Mouse (Mus musculus): ENCODE data around the gene Repin1. TPM values are rescaled to one million over a fixed set of nuclear protein-coding genes. Genes with fewer than 3 reads are reported as not detected.

Gene Repin1
- polyA plus RNA-seq, 1 experiment from 2014 or later = 25.7 TPM

DNA sequence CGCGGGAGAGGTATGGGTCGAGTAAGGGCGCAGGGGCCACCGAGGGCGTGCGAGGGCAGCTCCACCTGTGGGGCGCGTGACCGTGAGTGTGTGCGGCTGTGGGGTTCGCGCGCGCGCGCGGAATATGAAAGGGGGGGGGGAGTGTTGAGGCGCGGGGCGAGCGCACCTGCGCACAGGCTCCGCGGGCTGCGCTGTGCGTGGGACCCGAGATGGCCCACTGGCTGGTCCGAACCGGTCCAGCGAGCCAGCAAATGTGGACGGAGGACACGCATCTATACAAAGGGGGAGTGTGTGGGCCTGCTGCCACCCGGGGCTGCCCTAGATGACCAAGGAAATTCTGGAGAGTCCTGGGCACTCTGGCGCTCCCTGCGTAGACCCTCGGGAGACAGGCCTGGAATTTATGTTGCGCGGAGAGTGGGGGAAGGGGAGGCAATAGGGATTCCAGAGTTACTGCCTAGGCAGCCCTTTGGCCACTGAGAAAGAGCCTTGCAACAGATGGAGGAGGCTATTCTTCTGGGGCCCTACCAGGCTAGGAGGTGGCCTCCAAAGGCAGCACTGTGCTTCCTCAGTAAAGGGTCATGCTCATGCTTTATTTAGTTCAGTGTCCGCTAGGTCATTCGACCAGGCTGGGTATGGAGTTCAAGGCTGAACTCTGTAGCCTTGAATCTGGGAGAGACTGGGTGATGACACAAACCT lies 508 bp downstream of the Repin1 start:
- H3K4me2 ChIP-seq (ENCODE audit: low read depth, low read length) = peak overlapping the region; percentile 67
- peak overlapping the region; percentile 87 for H3K4me3 ChIP-seq (replicated peaks; ENCODE audit: low read length)
- 1% methylated on average over 41 of the region's 41 CpGs for WGBS
- no peaks in the 10 kb centered on the region for H3K27me3 ChIP-seq (ENCODE audit: control insufficient read depth, insufficient read depth, low read length)
- peaks cover 32% of the 10 kb centered on the region for H3K36me3 ChIP-seq (ENCODE audit: control insufficient read depth, insufficient read depth, low read length)
- ATAC-seq (ENCODE audit: insufficient read depth, low FRiP score) = peak; percentile 48
- H3K4me1 ChIP-seq (ENCODE audit: control insufficient read depth, insufficient read depth, low read length) = peaks cover 12% of the 10 kb centered on the region
- peak overlapping the region; percentile 85 for H3K27ac ChIP-seq (ENCODE audit: low read length)
- H3K9ac ChIP-seq (ENCODE audit: low read length) = peak overlapping the region; percentile 94
- H3K9me3 ChIP-seq (replicated peaks; ENCODE audit: control insufficient read depth, low read length) = peaks cover 24% of the 10 kb centered on the region

DNA sequence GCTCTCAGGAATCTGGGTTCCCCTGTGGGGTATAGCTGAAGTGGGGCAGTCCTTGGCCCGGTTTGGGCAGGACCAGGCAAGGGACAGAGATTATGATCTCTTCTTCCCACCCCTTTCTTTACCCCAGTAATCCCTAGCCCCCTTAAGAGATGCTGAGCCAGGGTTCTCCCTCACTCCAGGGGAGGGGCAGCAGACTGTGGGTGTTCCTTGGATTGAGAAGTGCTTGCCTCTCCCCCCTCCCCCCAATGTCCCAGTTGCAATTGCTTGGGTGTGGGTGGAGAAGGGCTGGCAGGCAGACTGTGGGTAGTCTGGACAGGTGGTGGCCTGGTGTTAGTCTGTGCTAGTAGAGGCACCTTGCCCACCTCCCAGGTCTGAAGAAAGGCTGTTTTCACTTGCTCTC lies 1.6 kb downstream of the Repin1 start:
- peaks cover 24% of the 10 kb centered on the region for H3K9me3 ChIP-seq (replicated peaks; ENCODE audit: control insufficient read depth, low read length)
- ATAC-seq (ENCODE audit: insufficient read depth, low FRiP score) = no peak
- H3K36me3 ChIP-seq (ENCODE audit: control insufficient read depth, insufficient read depth, low read length) = peaks cover 37% of the 10 kb centered on the region
- H3K4me1 ChIP-seq (ENCODE audit: control insufficient read depth, insufficient read depth, low read length) = peaks cover 9% of the 10 kb centered on the region
- peak overlapping the region; percentile 94; the same call in 1 of the 2 replicates for H3K9ac ChIP-seq (ENCODE audit: low read length)
- peak overlapping the region; percentile 67 for H3K4me2 ChIP-seq (ENCODE audit: low read depth, low read length)
- no peak overlapping the region for H3K27ac ChIP-seq (ENCODE audit: low read length)
- H3K4me3 ChIP-seq (replicated peaks; ENCODE audit: low read length) = no peak overlapping the region
- no peaks in the 10 kb centered on the region for H3K27me3 ChIP-seq (ENCODE audit: control insufficient read depth, insufficient read depth, low read length)
- WGBS = 53% methylated on average over 1 of the region's 1 CpGs

DNA sequence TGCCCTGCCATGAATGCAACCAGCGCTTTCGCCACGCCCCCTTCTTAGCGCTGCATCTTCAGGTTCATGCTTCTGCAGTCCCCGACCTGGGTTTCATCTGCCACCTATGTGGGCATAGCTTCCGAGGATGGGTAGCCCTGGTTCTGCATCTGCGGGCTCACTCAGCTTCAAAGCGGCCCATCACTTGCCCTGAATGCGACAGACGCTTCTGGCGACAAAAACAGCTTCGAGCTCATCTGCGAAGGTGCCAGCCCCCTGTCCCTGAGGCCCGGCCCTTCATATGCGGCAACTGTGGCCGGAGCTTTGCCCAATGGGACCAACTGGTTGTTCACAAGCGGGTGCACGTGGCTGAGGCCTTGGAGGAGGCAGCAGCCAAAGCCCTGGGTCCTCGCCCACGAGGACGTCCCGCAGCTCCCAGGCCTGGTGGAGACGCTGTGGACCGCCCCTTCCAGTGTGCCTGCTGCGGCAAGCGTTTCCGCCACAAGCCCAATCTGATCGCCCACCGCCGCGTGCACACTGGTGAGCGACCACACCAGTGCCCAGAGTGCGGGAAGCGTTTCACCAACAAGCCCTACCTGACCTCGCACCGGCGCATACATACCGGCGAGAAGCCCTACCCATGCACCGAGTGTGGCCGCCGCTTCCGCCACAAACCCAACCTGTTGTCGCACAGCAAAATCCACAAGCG lies 3.0 kb downstream of the Repin1 start:
- H3K27ac ChIP-seq (ENCODE audit: low read length) = no peak overlapping the region
- no peak overlapping the region for H3K9ac ChIP-seq (ENCODE audit: low read length)
- peaks cover 9% of the 10 kb centered on the region for H3K4me1 ChIP-seq (ENCODE audit: control insufficient read depth, insufficient read depth, low read length)
- 95% methylated on average over 45 of the region's 45 CpGs for WGBS
- H3K36me3 ChIP-seq (ENCODE audit: control insufficient read depth, insufficient read depth, low read length) = peaks cover 37% of the 10 kb centered on the region
- no peak for ATAC-seq (ENCODE audit: insufficient read depth, low FRiP score)
- no peaks in the 10 kb centered on the region for H3K27me3 ChIP-seq (ENCODE audit: control insufficient read depth, insufficient read depth, low read length)
- H3K4me3 ChIP-seq (replicated peaks; ENCODE audit: low read length) = no peak overlapping the region
- H3K9me3 ChIP-seq (replicated peaks; ENCODE audit: control insufficient read depth, low read length) = peaks cover 24% of the 10 kb centered on the region
- no peak overlapping the region for H3K4me2 ChIP-seq (ENCODE audit: low read depth, low read length)

DNA sequence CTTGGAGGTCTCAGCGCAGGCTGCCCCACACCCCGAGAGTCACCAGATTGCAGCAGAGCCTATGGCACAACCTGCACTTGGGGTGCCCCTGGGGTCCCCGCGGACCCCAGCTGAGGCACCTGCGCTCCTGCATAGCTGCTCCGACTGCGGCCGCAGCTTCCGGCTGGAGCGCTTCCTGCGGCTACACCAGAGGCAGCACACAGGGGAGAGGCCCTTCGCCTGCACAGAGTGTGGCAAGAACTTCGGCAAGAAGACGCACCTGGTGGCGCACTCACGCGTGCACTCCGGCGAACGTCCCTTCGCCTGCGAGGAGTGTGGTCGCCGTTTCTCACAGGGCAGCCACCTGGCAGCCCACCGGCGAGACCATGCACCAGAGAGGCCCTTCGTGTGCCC lies 3.5 kb downstream of the Repin1 start:
- no peak overlapping the region for H3K27ac ChIP-seq (ENCODE audit: low read length)
- peaks cover 24% of the 10 kb centered on the region for H3K9me3 ChIP-seq (replicated peaks; ENCODE audit: control insufficient read depth, low read length)
- no peak overlapping the region for H3K4me2 ChIP-seq (ENCODE audit: low read depth, low read length)
- H3K27me3 ChIP-seq (ENCODE audit: control insufficient read depth, insufficient read depth, low read length) = no peaks in the 10 kb centered on the region
- peaks cover 37% of the 10 kb centered on the region for H3K36me3 ChIP-seq (ENCODE audit: control insufficient read depth, insufficient read depth, low read length)
- H3K9ac ChIP-seq (ENCODE audit: low read length) = no peak overlapping the region
- WGBS = 97% methylated on average over 27 of the region's 27 CpGs
- H3K4me1 ChIP-seq (ENCODE audit: control insufficient read depth, insufficient read depth, low read length) = peaks cover 9% of the 10 kb centered on the region
- H3K4me3 ChIP-seq (replicated peaks; ENCODE audit: low read length) = no peak overlapping the region
- ATAC-seq (ENCODE audit: insufficient read depth, low FRiP score) = no peak

DNA sequence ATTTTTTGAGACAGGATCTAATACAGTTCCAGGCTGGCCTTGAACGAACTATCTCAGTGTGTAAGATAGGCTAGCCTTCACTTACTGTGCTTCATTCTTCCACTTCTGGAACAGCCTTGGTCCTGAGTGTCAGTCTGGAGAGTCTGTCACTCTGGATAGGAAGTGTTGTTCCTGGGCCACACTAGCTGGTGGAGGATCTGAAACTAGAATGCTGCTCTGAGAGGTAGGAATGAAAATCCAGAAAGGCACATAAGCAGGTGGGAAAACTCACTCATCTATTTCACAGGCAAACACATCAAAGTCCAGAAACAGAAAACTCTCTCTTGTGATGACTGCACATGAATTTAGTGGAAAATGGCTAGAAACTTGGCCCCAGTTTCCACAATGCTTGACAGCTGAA lies 6.9 kb downstream of the Repin1 start:
- Histone ChIP-seq H3K4me2 (ENCODE audit: low read depth, low read length) (no peak overlapping the region), H3K4me3 (replicated peaks; ENCODE audit: low read length) (no peak overlapping the region), H3K4me1 (ENCODE audit: control insufficient read depth, insufficient read depth, low read length) (peaks cover 6% of the 10 kb centered on the region; the same call in 1 of the 2 replicates), H3K9ac (ENCODE audit: low read length) (no peak overlapping the region), H3K36me3 (ENCODE audit: control insufficient read depth, insufficient read depth, low read length) (peaks cover 37% of the 10 kb centered on the region), H3K9me3 (replicated peaks; ENCODE audit: control insufficient read depth, low read length) (peaks cover 24% of the 10 kb centered on the region), H3K27me3 (ENCODE audit: control insufficient read depth, insufficient read depth, low read length) (no peaks in the 10 kb centered on the region), H3K27ac (ENCODE audit: low read length) (no peak overlapping the region)
- no peak for ATAC-seq (ENCODE audit: insufficient read depth, low FRiP score)
- WGBS = 86% methylated on average over 1 of the region's 1 CpGs

DNA sequence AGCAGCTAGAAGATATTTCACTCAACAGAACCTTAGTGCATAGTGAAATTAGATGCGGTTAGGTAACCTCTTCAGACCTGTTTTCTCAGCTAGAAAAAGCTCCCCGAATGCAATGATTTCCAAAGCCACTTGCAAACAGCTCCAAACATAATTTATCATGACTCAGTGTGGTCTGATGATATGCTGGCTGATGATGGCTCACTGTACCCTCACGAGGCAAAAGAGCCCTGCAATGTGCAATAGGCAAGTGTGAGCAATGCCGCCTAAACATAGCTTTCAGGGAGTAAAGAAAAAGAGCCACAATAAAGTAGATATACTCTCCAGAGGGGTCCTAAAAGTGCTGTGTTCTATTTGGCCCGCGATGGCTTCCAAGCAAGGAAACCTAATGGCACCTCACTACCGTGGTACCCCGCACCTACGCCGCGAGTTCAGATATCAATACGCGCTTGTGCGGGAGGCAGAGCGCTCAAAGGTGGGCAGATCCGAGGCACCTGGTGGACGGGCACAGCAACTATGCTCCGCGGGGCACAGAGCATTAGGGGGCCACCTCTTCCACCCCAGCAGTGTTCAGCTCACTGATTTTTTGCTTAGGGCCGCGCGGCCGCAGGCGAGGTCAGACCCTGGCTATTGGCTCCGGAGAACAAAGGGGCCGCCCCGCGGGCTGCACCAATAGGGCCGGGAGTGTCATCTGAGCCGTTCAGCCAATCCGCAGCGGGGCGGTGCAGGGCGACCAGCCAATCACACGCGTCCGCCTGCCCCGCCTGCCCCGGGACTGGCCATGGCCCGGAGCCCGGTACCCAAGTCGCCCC lies 7.8 kb downstream of the Repin1 start, which contains the start of gene Zfp775:
TSS of gene Zfp775 (plus strand) at position 793 of the 809 bp plus-strand sequence.
- Histone ChIP-seq H3K4me1 (ENCODE audit: control insufficient read depth, insufficient read depth, low read length) (peaks cover 6% of the 10 kb centered on the region; the same call in 1 of the 2 replicates), H3K27ac (ENCODE audit: low read length) (peak within 1 kb of the TSS; percentile 44), H3K4me3 (replicated peaks; ENCODE audit: low read length) (peak within 1 kb of the TSS; percentile 69)

DNA sequence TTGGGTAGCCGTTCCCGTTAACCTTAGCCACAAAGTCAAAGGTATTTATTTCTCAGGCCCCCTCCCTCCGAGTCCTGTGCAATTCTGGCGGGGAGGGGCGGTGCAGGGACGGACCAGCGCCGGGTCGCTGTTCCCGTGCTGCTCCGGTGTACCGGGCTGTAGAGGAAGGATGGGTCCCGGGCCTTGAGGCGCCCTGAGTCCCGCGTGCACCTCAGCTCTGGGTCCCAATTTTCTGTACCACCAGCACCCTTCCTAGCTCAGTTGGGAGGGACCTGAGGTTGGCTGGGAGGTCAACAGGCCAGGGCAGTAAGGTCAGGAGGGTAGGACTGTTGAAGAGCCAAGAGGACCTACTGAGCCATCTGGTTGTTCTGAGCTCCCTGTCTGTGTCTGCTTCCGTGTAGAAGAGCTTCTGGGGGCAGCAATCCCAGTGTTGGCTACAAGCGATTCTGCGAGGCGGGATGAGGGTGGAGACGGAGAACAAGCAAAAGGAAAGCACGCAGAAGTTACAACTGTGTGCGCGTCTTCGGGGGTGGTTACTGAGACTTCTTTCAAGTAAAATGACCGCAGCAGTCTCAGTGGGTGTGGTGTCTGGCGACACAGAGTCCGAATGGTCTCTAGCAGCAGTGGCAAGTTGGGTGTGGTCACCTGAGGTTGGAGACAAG lies 8.5 kb downstream of the Repin1 start:
- peak overlapping the region; percentile 44 for H3K27ac ChIP-seq (ENCODE audit: low read length)
- peak overlapping the region; percentile 78 for H3K4me2 ChIP-seq (ENCODE audit: low read depth, low read length)
- peak; percentile 74 for ATAC-seq (ENCODE audit: insufficient read depth, low FRiP score)
- H3K27me3 ChIP-seq (ENCODE audit: control insufficient read depth, insufficient read depth, low read length) = no peaks in the 10 kb centered on the region
- peaks cover 6% of the 10 kb centered on the region; the same call in 1 of the 2 replicates for H3K4me1 ChIP-seq (ENCODE audit: control insufficient read depth, insufficient read depth, low read length)
- peaks cover 23% of the 10 kb centered on the region for H3K36me3 ChIP-seq (ENCODE audit: control insufficient read depth, insufficient read depth, low read length)
- H3K9me3 ChIP-seq (replicated peaks; ENCODE audit: control insufficient read depth, low read length) = peaks cover 9% of the 10 kb centered on the region
- peak overlapping the region; percentile 69 for H3K4me3 ChIP-seq (replicated peaks; ENCODE audit: low read length)
- under 1% methylated on average over 28 of the region's 28 CpGs for WGBS
- H3K9ac ChIP-seq (ENCODE audit: low read length) = peak overlapping the region; percentile 80

More for the DNA sequence above, 7.8 kb downstream of the Repin1 start, which contains the start of gene Zfp775:
- WGBS = 5% methylated on average over 42 of the region's 42 CpGs
- H3K9me3 ChIP-seq (replicated peaks; ENCODE audit: control insufficient read depth, low read length) = peaks cover 16% of the 10 kb centered on the region
- H3K27me3 ChIP-seq (ENCODE audit: control insufficient read depth, insufficient read depth, low read length) = no peaks in the 10 kb centered on the region
- H3K36me3 ChIP-seq (ENCODE audit: control insufficient read depth, insufficient read depth, low read length) = peaks cover 31% of the 10 kb centered on the region
- H3K4me2 ChIP-seq (ENCODE audit: low read depth, low read length) = peak within 1 kb of the TSS; percentile 78
- H3K9ac ChIP-seq (ENCODE audit: low read length) = peak within 1 kb of the TSS; percentile 80
- peak; percentile 98 for ATAC-seq (ENCODE audit: insufficient read depth, low FRiP score)

DNA sequence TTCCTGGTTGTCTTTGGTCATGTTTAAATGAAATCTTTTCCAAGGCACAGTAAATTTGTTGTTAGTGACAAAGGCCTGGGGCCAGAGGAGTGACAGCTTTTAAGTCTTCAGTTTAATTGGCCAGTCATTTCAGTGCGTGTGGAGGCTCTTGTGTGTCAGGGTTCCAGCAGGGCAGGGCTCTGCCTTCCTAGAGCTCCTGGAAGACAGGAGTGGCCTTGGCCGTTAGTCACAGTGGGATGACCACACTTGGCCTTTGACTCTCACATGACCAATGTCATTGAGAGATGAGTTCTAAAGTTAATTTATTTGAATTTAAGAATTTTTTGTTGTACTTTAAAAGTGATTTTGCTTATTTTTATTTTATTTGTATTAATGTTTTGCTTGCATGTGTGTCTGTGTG lies 14.4 kb downstream of the Repin1 start:
- Histone ChIP-seq H3K4me1 (ENCODE audit: control insufficient read depth, insufficient read depth, low read length) (peaks cover 7% of the 10 kb centered on the region; the same call in 1 of the 2 replicates), H3K4me3 (replicated peaks; ENCODE audit: low read length) (no peak overlapping the region), H3K27me3 (ENCODE audit: control insufficient read depth, insufficient read depth, low read length) (no peaks in the 10 kb centered on the region), H3K27ac (ENCODE audit: low read length) (no peak overlapping the region), H3K9me3 (replicated peaks; ENCODE audit: control insufficient read depth, low read length) (no peaks in the 10 kb centered on the region), H3K9ac (ENCODE audit: low read length) (no peak overlapping the region), H3K4me2 (ENCODE audit: low read depth, low read length) (no peak overlapping the region), H3K36me3 (ENCODE audit: control insufficient read depth, insufficient read depth, low read length) (no peaks in the 10 kb centered on the region)
- 76% methylated on average over 2 of the region's 2 CpGs for WGBS
- no peak for ATAC-seq (ENCODE audit: insufficient read depth, low FRiP score)
